Mouse (Mus musculus): ENCODE data around the gene Kcnh1. TPM values are rescaled to one million over a fixed set of nuclear protein-coding genes. Genes with fewer than 3 reads are reported as not detected.

The Kcnh1 gene
- polyA plus RNA-seq, 1 experiment from 2014 or later: 0.50 TPM

- H3K9ac ChIP-seq: no peak overlapping the region
- WGBS: 41% methylated on average over 1 of the region's 1 CpGs
- no peaks in the 10 kb centered on the region for H3K27me3 ChIP-seq (replicated peaks)
- no peaks in the 10 kb centered on the region for H3K9me3 ChIP-seq (replicated peaks)
- no peak overlapping the region for H3K4me2 ChIP-seq
- peaks cover 17% of the 10 kb centered on the region for H3K4me1 ChIP-seq (replicated peaks)
- no peak overlapping the region for H3K27ac ChIP-seq (ENCODE audit: poor library complexity, severe bottlenecking)
- no peak for ATAC-seq (ENCODE audit: insufficient number of reproducible peaks, low FRiP score)
- no peak overlapping the region for H3K4me3 ChIP-seq
- H3K36me3 ChIP-seq: no peaks in the 10 kb centered on the region
These were observed 125.0 kb downstream of the Kcnh1 start for GRCm38 (mm10) chr1:192315392-192316070.

GRCm38 (mm10) chr1:192324223-192324622 lies 133.6 kb downstream of the Kcnh1 start:
- Histone ChIP-seq H3K27ac (ENCODE audit: poor library complexity, severe bottlenecking) (no peak overlapping the region), H3K27me3 (replicated peaks) (no peaks in the 10 kb centered on the region), H3K4me2 (no peak overlapping the region), H3K4me3 (no peak overlapping the region), H3K4me1 (replicated peaks) (peaks cover 5% of the 10 kb centered on the region; the same call in 1 of the 2 replicates), H3K36me3 (no peaks in the 10 kb centered on the region), H3K9ac (no peak overlapping the region), H3K9me3 (replicated peaks) (no peaks in the 10 kb centered on the region)
- no peak for ATAC-seq (ENCODE audit: insufficient number of reproducible peaks, low FRiP score)
- WGBS: 62% methylated on average over 3 of the region's 3 CpGs

DNA sequence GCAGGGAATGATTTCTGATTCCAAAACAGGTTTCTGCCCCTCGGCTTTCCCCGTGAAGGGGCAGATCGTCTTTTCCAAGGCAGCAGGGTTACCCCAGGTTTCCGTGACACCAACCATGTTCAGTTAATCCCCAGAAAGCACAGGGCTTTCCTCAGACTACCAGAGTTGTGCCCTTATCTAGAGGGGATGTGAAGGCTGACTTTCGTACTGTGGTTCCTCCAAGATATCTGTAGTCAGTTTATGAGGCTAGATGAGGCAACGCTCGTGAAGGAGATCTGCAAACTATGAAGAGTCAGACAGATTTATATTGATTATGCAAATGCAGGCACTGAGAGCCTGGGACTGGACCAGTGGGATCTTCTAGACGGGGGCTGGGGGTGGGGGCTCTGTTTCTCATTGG lies 136.5 kb downstream of the Kcnh1 start:
- Histone ChIP-seq H3K4me1 (replicated peaks) (peaks cover 5% of the 10 kb centered on the region; the same call in 1 of the 2 replicates), H3K27ac (ENCODE audit: poor library complexity, severe bottlenecking) (no peak overlapping the region), H3K36me3 (no peaks in the 10 kb centered on the region), H3K27me3 (replicated peaks) (no peaks in the 10 kb centered on the region; the same call in 1 of the 2 replicates), H3K4me3 (no peak overlapping the region), H3K9me3 (replicated peaks) (peaks cover 2% of the 10 kb centered on the region; the same call in 1 of the 2 replicates), H3K4me2 (no peak overlapping the region), H3K9ac (no peak overlapping the region)
- WGBS: 70% methylated on average over 8 of the region's 8 CpGs
- ATAC-seq (ENCODE audit: insufficient number of reproducible peaks, low FRiP score): no peak

GRCm38 (mm10) chr1:192331207-192331606 lies 140.6 kb downstream of the Kcnh1 start:
- Histone ChIP-seq H3K27ac (ENCODE audit: poor library complexity, severe bottlenecking) (no peak overlapping the region), H3K4me1 (replicated peaks) (peaks cover 5% of the 10 kb centered on the region; the same call in 1 of the 2 replicates), H3K9me3 (replicated peaks) (peaks cover 7% of the 10 kb centered on the region; the same call in 1 of the 2 replicates), H3K27me3 (replicated peaks) (no peaks in the 10 kb centered on the region; the same call in 1 of the 2 replicates), H3K36me3 (no peaks in the 10 kb centered on the region), H3K4me2 (no peak overlapping the region), H3K9ac (no peak overlapping the region), H3K4me3 (no peak overlapping the region)
- 75% methylated on average over 6 of the region's 6 CpGs for WGBS
- ATAC-seq (ENCODE audit: insufficient number of reproducible peaks, low FRiP score): no peak

- no peak overlapping the region for H3K4me3 ChIP-seq
- H3K27ac ChIP-seq (ENCODE audit: poor library complexity, severe bottlenecking): no peak overlapping the region
- H3K36me3 ChIP-seq: no peaks in the 10 kb centered on the region
- H3K9me3 ChIP-seq (replicated peaks): peaks cover 20% of the 10 kb centered on the region
- ATAC-seq (ENCODE audit: insufficient number of reproducible peaks, low FRiP score): no peak
- H3K4me1 ChIP-seq (replicated peaks): no peaks in the 10 kb centered on the region
- WGBS: 83% methylated on average over 5 of the region's 5 CpGs
- H3K9ac ChIP-seq: no peak overlapping the region
- no peak overlapping the region for H3K4me2 ChIP-seq
- H3K27me3 ChIP-seq (replicated peaks): no peaks in the 10 kb centered on the region; the same call in none of the 2 replicates
These were observed 145.5 kb downstream of the Kcnh1 start for GRCm38 (mm10) chr1:192336029-192336428.

GRCm38 (mm10) chr1:192339361-192340077 lies 148.9 kb downstream of the Kcnh1 start:
- ATAC-seq (ENCODE audit: insufficient number of reproducible peaks, low FRiP score): no peak
- Histone ChIP-seq H3K4me1 (replicated peaks) (no peaks in the 10 kb centered on the region), H3K27me3 (replicated peaks) (peaks cover 3% of the 10 kb centered on the region; the same call in 1 of the 2 replicates), H3K36me3 (no peaks in the 10 kb centered on the region), H3K4me3 (no peak overlapping the region), H3K4me2 (no peak overlapping the region), H3K9me3 (replicated peaks) (peaks cover 14% of the 10 kb centered on the region), H3K27ac (ENCODE audit: poor library complexity, severe bottlenecking) (no peak overlapping the region), H3K9ac (no peak overlapping the region)
- WGBS: 79% methylated on average over 9 of the region's 9 CpGs

- H3K36me3 ChIP-seq: no peaks in the 10 kb centered on the region
- no peaks in the 10 kb centered on the region for H3K4me1 ChIP-seq (replicated peaks)
- H3K4me2 ChIP-seq: no peak overlapping the region
- no peak overlapping the region for H3K4me3 ChIP-seq
- no peak overlapping the region for H3K27ac ChIP-seq (ENCODE audit: poor library complexity, severe bottlenecking)
- no peak overlapping the region for H3K9ac ChIP-seq
- 64% methylated on average over 4 of the region's 4 CpGs for WGBS
- peaks cover 14% of the 10 kb centered on the region for H3K9me3 ChIP-seq (replicated peaks)
- no peak for ATAC-seq (ENCODE audit: insufficient number of reproducible peaks, low FRiP score)
- peaks cover 7% of the 10 kb centered on the region; the same call in 1 of the 2 replicates for H3K27me3 ChIP-seq (replicated peaks)
These were observed 151.2 kb downstream of the Kcnh1 start for GRCm38 (mm10) chr1:192341774-192342173.

- no peak overlapping the region for H3K9ac ChIP-seq
- H3K36me3 ChIP-seq: no peaks in the 10 kb centered on the region
- H3K27ac ChIP-seq (ENCODE audit: poor library complexity, severe bottlenecking): no peak overlapping the region
- H3K9me3 ChIP-seq (replicated peaks): no peaks in the 10 kb centered on the region
- H3K27me3 ChIP-seq (replicated peaks): peaks cover 7% of the 10 kb centered on the region; the same call in 1 of the 2 replicates
- 87% methylated on average over 4 of the region's 4 CpGs for WGBS
- H3K4me3 ChIP-seq: no peak overlapping the region
- ATAC-seq (ENCODE audit: insufficient number of reproducible peaks, low FRiP score): no peak
- no peak overlapping the region for H3K4me2 ChIP-seq
- peaks cover 6% of the 10 kb centered on the region for H3K4me1 ChIP-seq (replicated peaks)
These were observed 153.4 kb downstream of the Kcnh1 start for GRCm38 (mm10) chr1:192343996-192344395.

GRCm38 (mm10) chr1:192347327-192347726 lies 156.8 kb downstream of the Kcnh1 start:
- Histone ChIP-seq H3K36me3 (no peaks in the 10 kb centered on the region), H3K9ac (no peak overlapping the region), H3K4me2 (no peak overlapping the region), H3K27me3 (replicated peaks) (peaks cover 11% of the 10 kb centered on the region; the same call in 1 of the 2 replicates), H3K4me3 (no peak overlapping the region), H3K9me3 (replicated peaks) (no peaks in the 10 kb centered on the region), H3K27ac (ENCODE audit: poor library complexity, severe bottlenecking) (no peak overlapping the region), H3K4me1 (replicated peaks) (peaks cover 9% of the 10 kb centered on the region)
- ATAC-seq (ENCODE audit: insufficient number of reproducible peaks, low FRiP score): no peak
- WGBS: 69% methylated on average over 5 of the region's 5 CpGs

DNA sequence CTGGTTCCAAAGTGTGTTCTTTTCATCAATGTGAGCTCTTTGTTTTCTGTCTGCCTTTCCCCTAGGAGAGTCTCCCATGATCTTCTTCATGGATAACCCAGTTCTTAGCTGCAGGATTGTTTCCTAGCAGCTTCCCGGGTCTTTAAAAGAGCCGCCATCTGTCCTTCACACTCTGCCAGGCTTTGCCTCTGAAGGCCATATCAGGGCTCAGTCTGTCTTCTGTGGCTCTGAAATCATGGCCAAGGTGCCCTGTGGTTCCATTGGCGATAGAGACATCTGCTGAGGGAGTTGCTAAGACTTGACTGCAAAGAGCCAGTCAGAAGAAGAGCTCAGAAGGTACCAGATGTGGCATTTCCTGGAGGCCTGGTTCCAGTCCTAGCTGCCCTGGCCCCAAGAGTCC lies 165.7 kb downstream of the Kcnh1 start:
- no peak overlapping the region for H3K4me3 ChIP-seq
- 77% methylated on average over 3 of the region's 3 CpGs for WGBS
- no peak overlapping the region for H3K9ac ChIP-seq
- H3K27me3 ChIP-seq (replicated peaks): peaks cover 7% of the 10 kb centered on the region; the same call in 1 of the 2 replicates
- H3K9me3 ChIP-seq (replicated peaks): 0 out of 2 replicates have a peak, but pooled peaks cover 4% of the 10 kb centered on the region
- no peaks in the 10 kb centered on the region for H3K36me3 ChIP-seq
- no peak overlapping the region for H3K27ac ChIP-seq (ENCODE audit: poor library complexity, severe bottlenecking)
- no peaks in the 10 kb centered on the region for H3K4me1 ChIP-seq (replicated peaks)
- no peak for ATAC-seq (ENCODE audit: insufficient number of reproducible peaks, low FRiP score)
- H3K4me2 ChIP-seq: no peak overlapping the region

- Histone ChIP-seq H3K9me3 (replicated peaks) (0 out of 2 replicates have a peak, but pooled peaks cover 4% of the 10 kb centered on the region), H3K4me2 (no peak overlapping the region), H3K9ac (no peak overlapping the region), H3K27me3 (replicated peaks) (no peaks in the 10 kb centered on the region), H3K36me3 (no peaks in the 10 kb centered on the region), H3K27ac (ENCODE audit: poor library complexity, severe bottlenecking) (no peak overlapping the region), H3K4me1 (replicated peaks) (no peaks in the 10 kb centered on the region), H3K4me3 (no peak overlapping the region)
- 73% methylated on average over 2 of the region's 2 CpGs for WGBS
- no peak for ATAC-seq (ENCODE audit: insufficient number of reproducible peaks, low FRiP score)
These were observed 168.6 kb downstream of the Kcnh1 start for GRCm38 (mm10) chr1:192359212-192359611.
